Mouse (Mus musculus): ENCODE measurements at regions not wholly inside any gene's neighbourhood (a gene's known extent, or its start where the extent isn't known, plus 50 kb on each side); places are given as distances from the start of the nearest gene placed in this dataset.

GRCm38 (mm10) chr1:92386752-92387151, 86.9 kb downstream of the Ndufa10 start:
- no peak for DNase-seq (ENCODE audit: extremely low read depth, low read depth, low spot score)
- Histone ChIP-seq H3K4me1 (ENCODE audit: control insufficient read depth, insufficient read depth, low read length) (no peaks in the 10 kb centered on the region), H3K27me3 (ENCODE audit: control insufficient read depth, insufficient read depth, low read length) (no peaks in the 10 kb centered on the region), H3K36me3 (ENCODE audit: control insufficient read depth, insufficient read depth, low read length) (no peaks in the 10 kb centered on the region), H3K27ac (replicated peaks; ENCODE audit: insufficient read depth, low read depth, low read length) (no peak overlapping the region), H3K9ac (ENCODE audit: low read depth, low read length) (no peak overlapping the region), H3K79me2 (ENCODE audit: control insufficient read depth, insufficient read depth, low read length) (no peaks in the 10 kb centered on the region), H3K4me3 (ENCODE audit: insufficient read depth, low read depth, low read length) (no peak overlapping the region)
- TF ChIP-seq CTCF (IDR thresholded peaks at IDR 0.05; ENCODE audit: low read depth, low read length) = no peak
- TF ChIP-seq POLR2A (IDR thresholded peaks at IDR 0.05; ENCODE audit: extremely low read depth, insufficient read depth, low read length) = no peak

GRCm38 (mm10) chr1:92384945-92385344, 88.7 kb downstream of the Ndufa10 start:
- Histone ChIP-seq H3K36me3 (ENCODE audit: control insufficient read depth, insufficient read depth, low read length) (no peaks in the 10 kb centered on the region), H3K4me1 (ENCODE audit: control insufficient read depth, insufficient read depth, low read length) (no peaks in the 10 kb centered on the region), H3K79me2 (ENCODE audit: control insufficient read depth, insufficient read depth, low read length) (no peaks in the 10 kb centered on the region), H3K4me3 (ENCODE audit: insufficient read depth, low read depth, low read length) (no peak overlapping the region), H3K9ac (ENCODE audit: low read depth, low read length) (no peak overlapping the region), H3K27me3 (ENCODE audit: control insufficient read depth, insufficient read depth, low read length) (no peaks in the 10 kb centered on the region), H3K27ac (replicated peaks; ENCODE audit: insufficient read depth, low read depth, low read length) (no peak overlapping the region)
- DNase-seq (ENCODE audit: extremely low read depth, low read depth, low spot score) = no peak
- TF ChIP-seq POLR2A (IDR thresholded peaks at IDR 0.05; ENCODE audit: extremely low read depth, insufficient read depth, low read length) (no peak), CTCF (IDR thresholded peaks at IDR 0.05; ENCODE audit: low read depth, low read length) (no peak)

GRCm38 (mm10) chr1:92383749-92384148, 89.9 kb downstream of the Ndufa10 start:
- no peak for DNase-seq (ENCODE audit: extremely low read depth, low read depth, low spot score)
- no peaks in the 10 kb centered on the region for H3K79me2 ChIP-seq (ENCODE audit: control insufficient read depth, insufficient read depth, low read length)
- H3K27ac ChIP-seq (replicated peaks; ENCODE audit: insufficient read depth, low read depth, low read length) = no peak overlapping the region
- H3K36me3 ChIP-seq (ENCODE audit: control insufficient read depth, insufficient read depth, low read length) = no peaks in the 10 kb centered on the region
- no peaks in the 10 kb centered on the region for H3K4me1 ChIP-seq (ENCODE audit: control insufficient read depth, insufficient read depth, low read length)
- H3K9ac ChIP-seq (ENCODE audit: low read depth, low read length) = no peak overlapping the region
- TF ChIP-seq POLR2A (IDR thresholded peaks at IDR 0.05; ENCODE audit: extremely low read depth, insufficient read depth, low read length) (no peak), CTCF (IDR thresholded peaks at IDR 0.05; ENCODE audit: low read depth, low read length) (no peak)
- H3K27me3 ChIP-seq (ENCODE audit: control insufficient read depth, insufficient read depth, low read length) = no peaks in the 10 kb centered on the region
- no peak overlapping the region for H3K4me3 ChIP-seq (ENCODE audit: insufficient read depth, low read depth, low read length)
- WGBS = 74% methylated on average over 4 of the region's 4 CpGs

DNA sequence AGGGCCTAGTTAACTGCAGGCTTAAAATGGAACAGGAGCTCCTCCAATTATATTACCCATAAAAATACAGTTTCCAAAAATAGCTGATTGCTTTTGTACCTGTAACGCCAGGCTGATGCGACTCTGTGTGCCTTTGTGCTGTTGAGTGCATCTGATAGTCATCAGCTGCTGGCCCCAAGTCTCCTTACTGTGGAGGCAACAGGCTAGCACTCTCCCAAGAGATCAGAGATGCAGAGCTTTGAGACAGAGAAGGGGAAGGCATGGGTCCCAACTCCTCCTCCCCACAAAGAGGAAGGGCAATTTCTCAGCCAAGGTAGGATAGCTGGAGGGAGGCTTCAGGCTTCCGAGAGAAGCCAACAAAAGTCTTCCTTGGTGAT, 94.2 kb downstream of the Ndufa10 start:
- TF ChIP-seq CTCF (IDR thresholded peaks at IDR 0.05; ENCODE audit: low read depth, low read length) (no peak), POLR2A (IDR thresholded peaks at IDR 0.05; ENCODE audit: extremely low read depth, insufficient read depth, low read length) (no peak)
- Histone ChIP-seq H3K36me3 (ENCODE audit: control insufficient read depth, insufficient read depth, low read length) (no peaks in the 10 kb centered on the region), H3K4me3 (ENCODE audit: insufficient read depth, low read depth, low read length) (no peak overlapping the region), H3K4me1 (ENCODE audit: control insufficient read depth, insufficient read depth, low read length) (no peaks in the 10 kb centered on the region), H3K9ac (ENCODE audit: low read depth, low read length) (no peak overlapping the region), H3K27ac (replicated peaks; ENCODE audit: insufficient read depth, low read depth, low read length) (no peak overlapping the region), H3K27me3 (ENCODE audit: control insufficient read depth, insufficient read depth, low read length) (no peaks in the 10 kb centered on the region), H3K79me2 (ENCODE audit: control insufficient read depth, insufficient read depth, low read length) (no peaks in the 10 kb centered on the region)
- WGBS = 69% methylated on average over 3 of the region's 3 CpGs
- DNase-seq (ENCODE audit: extremely low read depth, low read depth, low spot score) = no peak

- H3K27me3 ChIP-seq (ENCODE audit: control insufficient read depth, insufficient read depth, low read length) = no peaks in the 10 kb centered on the region
- H3K4me3 ChIP-seq (ENCODE audit: insufficient read depth, low read depth, low read length) = no peak overlapping the region
- TF ChIP-seq POLR2A (IDR thresholded peaks at IDR 0.05; ENCODE audit: extremely low read depth, insufficient read depth, low read length) = no peak
- no peak for TF ChIP-seq CTCF (IDR thresholded peaks at IDR 0.05; ENCODE audit: low read depth, low read length)
- H3K36me3 ChIP-seq (ENCODE audit: control insufficient read depth, insufficient read depth, low read length) = no peaks in the 10 kb centered on the region
- H3K9ac ChIP-seq (ENCODE audit: low read depth, low read length) = no peak overlapping the region
- no peak overlapping the region for H3K27ac ChIP-seq (replicated peaks; ENCODE audit: insufficient read depth, low read depth, low read length)
- DNase-seq (ENCODE audit: extremely low read depth, low read depth, low spot score) = no peak
- H3K79me2 ChIP-seq (ENCODE audit: control insufficient read depth, insufficient read depth, low read length) = no peaks in the 10 kb centered on the region
- WGBS = 75% methylated on average over 8 of the region's 8 CpGs
- no peaks in the 10 kb centered on the region for H3K4me1 ChIP-seq (ENCODE audit: control insufficient read depth, insufficient read depth, low read length)
Observed at GRCm38 (mm10) chr1:92378741-92379509, 94.7 kb downstream of the Ndufa10 start.

DNA sequence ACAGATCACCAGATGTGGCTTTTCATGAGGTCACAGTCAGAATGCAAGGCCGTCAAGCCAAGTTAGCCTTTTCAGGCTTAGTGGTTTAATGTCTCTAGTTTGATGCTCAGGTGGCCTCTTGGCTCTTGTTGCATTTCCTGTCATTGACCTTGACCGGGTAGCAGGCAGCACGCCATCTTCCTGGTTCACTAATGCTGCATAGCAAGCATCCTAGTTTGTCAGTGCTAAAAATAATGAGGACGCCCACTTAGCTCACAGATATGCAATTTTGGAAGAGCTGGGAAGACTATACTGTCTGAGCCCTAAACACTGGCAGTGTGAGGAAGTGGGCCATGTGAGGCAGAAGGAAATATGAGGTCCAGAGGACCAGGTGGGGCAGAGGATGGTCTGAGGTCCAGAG, 97.2 kb downstream of the Ndufa10 start:
- H3K4me3 ChIP-seq (ENCODE audit: insufficient read depth, low read depth, low read length) = no peak overlapping the region

More for the DNA sequence above, 97.2 kb downstream of the Ndufa10 start:
- DNase-seq (ENCODE audit: extremely low read depth, low read depth, low spot score) = no peak
- no peak for TF ChIP-seq CTCF (IDR thresholded peaks at IDR 0.05; ENCODE audit: low read depth, low read length)
- no peak for TF ChIP-seq POLR2A (IDR thresholded peaks at IDR 0.05; ENCODE audit: extremely low read depth, insufficient read depth, low read length)
- no peaks in the 10 kb centered on the region for H3K4me1 ChIP-seq (ENCODE audit: control insufficient read depth, insufficient read depth, low read length)
- WGBS = 63% methylated on average over 4 of the region's 4 CpGs
- H3K27ac ChIP-seq (replicated peaks; ENCODE audit: insufficient read depth, low read depth, low read length) = no peak overlapping the region
- H3K27me3 ChIP-seq (ENCODE audit: control insufficient read depth, insufficient read depth, low read length) = peaks cover 2% of the 10 kb centered on the region; the same call in 1 of the 2 replicates
- H3K9ac ChIP-seq (ENCODE audit: low read depth, low read length) = no peak overlapping the region
- no peaks in the 10 kb centered on the region for H3K79me2 ChIP-seq (ENCODE audit: control insufficient read depth, insufficient read depth, low read length)
- no peaks in the 10 kb centered on the region for H3K36me3 ChIP-seq (ENCODE audit: control insufficient read depth, insufficient read depth, low read length)

Data from liver, adult 2 months (tissue).